Mouse (Mus musculus): ENCODE data around the gene Wfdc2.

Wfdc2 gene

GRCm38 (mm10) chr2:164562391-164563188, at the start of gene Wfdc2:
TSS of gene Wfdc2 (plus strand) at chr2:164562413.
- no peak for DNase-seq

GRCm38 (mm10) chr2:164513389-164513788, 48.8 kb upstream of the Wfdc2 start:
- DNase-seq, result no peak

- no peak for DNase-seq
Measured at GRCm38 (mm10) chr2:164514916-164515315, 47.3 kb upstream of the Wfdc2 start.

- no peak for DNase-seq
Measured at GRCm38 (mm10) chr2:164515897-164516296, 46.3 kb upstream of the Wfdc2 start.

- no peak for DNase-seq
Measured at GRCm38 (mm10) chr2:164516592-164516991, 45.6 kb upstream of the Wfdc2 start.

GRCm38 (mm10) chr2:164517485-164518221, 44.6 kb upstream of the Wfdc2 start:
- peak; percentile 60 for DNase-seq

- no peak for DNase-seq
Measured at GRCm38 (mm10) chr2:164518266-164519170, 43.7 kb upstream of the Wfdc2 start.

GRCm38 (mm10) chr2:164519171-164519526, 43.1 kb upstream of the Wfdc2 start:
- DNase-seq, result no peak

GRCm38 (mm10) chr2:164520782-164521181, 41.4 kb upstream of the Wfdc2 start:
- peak; percentile 20 for DNase-seq

- DNase-seq, result no peak
Measured at GRCm38 (mm10) chr2:164521841-164522240, 40.4 kb upstream of the Wfdc2 start.

- no peak for DNase-seq
Measured at GRCm38 (mm10) chr2:164522280-164522679, 39.9 kb upstream of the Wfdc2 start.

GRCm38 (mm10) chr2:164523301-164523773, 38.9 kb upstream of the Wfdc2 start:
- DNase-seq, result no peak

GRCm38 (mm10) chr2:164528557-164528956, 33.7 kb upstream of the Wfdc2 start:
- DNase-seq, result no peak

- peak; percentile 74 for DNase-seq
Measured at GRCm38 (mm10) chr2:164531169-164531568, 31.0 kb upstream of the Wfdc2 start.

- no peak for DNase-seq
Measured at GRCm38 (mm10) chr2:164534315-164534714, 27.9 kb upstream of the Wfdc2 start.

GRCm38 (mm10) chr2:164537003-164537402, 25.2 kb upstream of the Wfdc2 start:
- DNase-seq, result no peak

- DNase-seq, result no peak
Measured at GRCm38 (mm10) chr2:164540652-164541427, 21.4 kb upstream of the Wfdc2 start.

- DNase-seq, result no peak
Measured at GRCm38 (mm10) chr2:164542132-164542531, 20.1 kb upstream of the Wfdc2 start.

GRCm38 (mm10) chr2:164542598-164542997, 19.6 kb upstream of the Wfdc2 start:
- DNase-seq, result no peak

- no peak for DNase-seq
Measured at GRCm38 (mm10) chr2:164543745-164544144, 18.5 kb upstream of the Wfdc2 start.

GRCm38 (mm10) chr2:164544454-164545097, 17.6 kb upstream of the Wfdc2 start:
- DNase-seq, result no peak

- DNase-seq, result no peak
Measured at GRCm38 (mm10) chr2:164549338-164549737, 12.9 kb upstream of the Wfdc2 start.

Measured in cerebellum, adult 9-10 months (tissue).